Mouse (Mus musculus) G1E (cell line): ENCODE measurements around the gene Txlna. TPM values are rescaled to one million over a fixed set of nuclear protein-coding genes. Genes with fewer than 3 reads are reported as not detected.

Source experiments
- ATAC-seq: 2 replicates; pipeline ENCODE4 v1.8.0; 2016; ENCODE audit warnings: mild to moderate bottlenecking; ENCODE audit not compliant: insufficient number of reproducible peaks, poor library complexity, low FRiP score, severe bottlenecking; ENCODE audit errors: extremely low read depth
- DNase-seq: peaks from one replicate; pipeline ENCODE4 v3.0.0; 2012; ENCODE audit warnings: low spot score
- H3K27me3 ChIP-seq: 2 replicates; pipeline ENCODE4 v1.6.1; 2012; ENCODE audit warnings: mild to moderate bottlenecking, low read length, inconsistent platforms; ENCODE audit not compliant: insufficient read depth
- H3K36me3 ChIP-seq: replicated peaks from 2 replicates; pipeline ENCODE3; 2012; ENCODE audit warnings: mild to moderate bottlenecking, inconsistent platforms
- H3K4me1 ChIP-seq: 2 replicates; pipeline ENCODE4 v1.6.1; 2012; ENCODE audit warnings: low read depth, low read length, inconsistent platforms, mixed read lengths; ENCODE audit not compliant: insufficient read depth
- H3K4me3 ChIP-seq: 2 replicates; pipeline ENCODE4 v1.5.1; 2012; ENCODE audit warnings: low read depth, mild to moderate bottlenecking, inconsistent platforms, low read length, moderate library complexity, mixed read lengths
- H3K9me3 ChIP-seq: replicated peaks from 2 replicates; pipeline ENCODE4 v1.6.1; 2012; ENCODE audit warnings: inconsistent platforms
- CTCF ChIP-seq: IDR thresholded peaks from 2 replicates; pipeline ENCODE4 v1.5.1; 2012; ENCODE audit warnings: low read depth, low read length, inconsistent platforms, mixed read lengths
- GATA1 ChIP-seq: IDR thresholded peaks from 2 replicates; pipeline ENCODE4 v1.6.1; 2012; ENCODE audit warnings: borderline replicate concordance, low read length, inconsistent platforms, mixed read lengths
- GATA2 ChIP-seq: IDR thresholded peaks from 2 replicates; pipeline ENCODE4 v1.6.1; 2012; ENCODE audit warnings: low read depth, low read length, inconsistent platforms, borderline replicate concordance
- POLR2AphosphoS5 ChIP-seq: IDR thresholded peaks from 2 replicates; pipeline ENCODE4 v1.6.1; 2012; ENCODE audit warnings: low read depth, low read length, inconsistent platforms; ENCODE audit not compliant: insufficient replicate concordance
- TAL1 ChIP-seq: conservative IDR thresholded peaks from 2 replicates; pipeline ENCODE4 v1.6.1; 2012; ENCODE audit warnings: low read depth, low read length, inconsistent platforms, mixed read lengths
- polyA plus RNA-seq: library from polyadenylated mRNA; stranded (reverse); fragments of >175 nt; gene quantifications from 2 replicates; pipeline ENCODE4 v1.2.3, GENCODE M21; 2012
- total RNA-seq, 2 experiments: library from RNA; stranded (forward) in 1 of 2; stranded (reverse) in 1 of 2; fragments of 200-1000 nt in 1 of 2; fragments of >200 nt in 1 of 2; fragmentation: Nextera tagmentation in 1 of 2; gene quantifications; 2 replicates each; pipeline ENCODE4 v1.2.3; 2014 to 2017

Gene Txlna
- total and polyA plus RNA-seq, 3 experiments: 39.7 to 79.6 (median 57.1) TPM

DNA sequence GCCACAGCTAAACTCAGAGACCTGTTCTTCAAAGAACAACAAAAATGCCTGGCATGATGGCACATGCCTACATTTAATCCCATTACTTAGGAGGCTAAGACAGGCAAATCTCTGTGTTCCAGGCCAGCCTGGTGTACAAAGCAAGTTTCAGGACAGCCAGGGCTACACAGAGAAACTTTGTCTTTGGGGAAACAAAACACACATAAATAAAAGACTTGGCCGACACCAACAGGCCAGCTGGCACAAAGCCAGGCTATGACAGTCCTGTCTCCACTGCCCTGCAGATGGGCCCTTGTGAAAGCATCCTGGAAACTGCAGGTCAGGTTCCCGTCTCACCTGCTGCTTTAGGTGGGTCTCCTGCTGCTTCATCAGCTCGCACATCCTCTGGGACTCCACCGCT, 9.9 kb downstream of the Txlna start:
- peaks cover 97% of the 10 kb centered on the region for H3K36me3 ChIP-seq
- H3K4me3 ChIP-seq: no peak overlapping the region
- no peaks in the 10 kb centered on the region for H3K9me3 ChIP-seq
- H3K4me1 ChIP-seq: peaks cover 55% of the 10 kb centered on the region
- DNase-seq (no peak), ATAC-seq (no peak)
- TF ChIP-seq CTCF (no peak), POLR2AphosphoS5 (no peak), GATA1 (no peak), TAL1 (no peak), GATA2 (no peak)
- no peaks in the 10 kb centered on the region; the same call in 1 of the 2 replicates for H3K27me3 ChIP-seq

DNA sequence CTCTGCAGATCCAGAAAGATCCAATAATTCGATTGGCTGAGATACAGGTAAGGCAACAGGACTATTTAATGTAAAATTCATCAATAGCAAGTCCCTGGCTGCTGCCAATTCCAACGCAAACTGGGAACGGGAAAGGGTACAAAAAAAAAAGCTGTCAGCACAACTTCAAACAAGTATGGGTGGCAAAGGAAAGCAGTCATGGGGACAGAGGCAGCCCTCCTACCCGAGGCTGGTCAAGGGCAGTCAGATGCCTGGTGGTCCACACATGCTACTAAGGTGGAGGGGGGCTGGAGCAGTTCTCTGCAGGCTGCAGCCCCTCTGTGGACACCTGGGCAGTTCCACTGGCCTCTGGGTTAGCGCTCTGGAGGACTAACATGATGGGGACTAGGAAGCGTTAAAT, 14.8 kb downstream of the Txlna start:
- no peaks in the 10 kb centered on the region for H3K9me3 ChIP-seq
- ATAC-seq (no peak), DNase-seq (no peak)
- H3K36me3 ChIP-seq: peaks cover 94% of the 10 kb centered on the region
- H3K4me3 ChIP-seq: no peak overlapping the region
- TF ChIP-seq GATA2 (no peak), CTCF (no peak), POLR2AphosphoS5 (no peak), TAL1 (no peak), GATA1 (no peak)
- H3K4me1 ChIP-seq: peaks cover 53% of the 10 kb centered on the region
- H3K27me3 ChIP-seq: no peaks in the 10 kb centered on the region; the same call in 1 of the 2 replicates

DNA sequence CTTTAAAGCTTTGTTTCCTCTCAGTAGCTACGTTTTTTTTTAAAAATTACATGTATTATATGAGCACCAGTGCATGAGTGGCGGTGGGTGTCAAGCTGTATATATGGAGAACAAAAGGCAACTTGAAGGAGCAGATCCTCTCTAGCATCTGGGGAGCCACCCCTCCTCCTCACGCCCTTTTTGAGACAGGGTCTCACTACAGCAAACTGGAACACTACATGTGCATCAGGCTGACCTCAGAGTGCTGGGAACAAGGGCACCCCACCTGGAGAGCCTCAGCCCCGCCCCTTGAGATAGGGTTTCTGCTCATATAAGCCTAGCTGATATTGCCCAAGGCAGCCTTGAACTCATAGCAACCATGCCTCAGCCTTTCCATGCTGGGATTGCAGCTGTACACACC, 15.4 kb downstream of the Txlna start:
- peaks cover 58% of the 10 kb centered on the region for H3K4me1 ChIP-seq
- no peak for TF ChIP-seq POLR2AphosphoS5
- TF ChIP-seq CTCF: no peak
- no peak for TF ChIP-seq GATA2
- TF ChIP-seq GATA1: no peak
- TF ChIP-seq TAL1: no peak
- no peaks in the 10 kb centered on the region for H3K9me3 ChIP-seq
- DNase-seq: no peak
- no peaks in the 10 kb centered on the region; the same call in 1 of the 2 replicates for H3K27me3 ChIP-seq
- H3K36me3 ChIP-seq: peaks cover 94% of the 10 kb centered on the region
- no peak for ATAC-seq
- no peak overlapping the region for H3K4me3 ChIP-seq

DNA sequence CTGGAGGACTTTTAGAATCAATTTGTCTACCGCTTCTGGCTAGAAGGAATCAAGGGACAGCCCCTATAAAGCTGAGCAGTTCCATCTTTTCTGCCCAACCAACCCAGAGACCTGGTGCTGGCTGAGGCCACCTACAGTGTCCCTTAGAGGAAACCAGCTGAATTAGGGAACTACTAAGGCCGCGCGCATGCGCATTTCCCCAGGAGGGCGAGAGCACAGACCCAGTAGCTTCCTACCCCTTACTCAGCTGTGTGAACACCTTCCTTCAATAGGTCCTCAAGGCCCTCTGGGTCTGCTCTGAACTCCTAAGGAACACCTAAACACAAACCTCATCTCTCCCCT, 15.9 kb downstream of the Txlna start:
- TF ChIP-seq GATA2: no peak
- no peak for TF ChIP-seq POLR2AphosphoS5
- TF ChIP-seq TAL1: no peak
- TF ChIP-seq GATA1: no peak
- no peak for TF ChIP-seq CTCF
- Histone ChIP-seq H3K4me3 (no peak overlapping the region), H3K27me3 (no peaks in the 10 kb centered on the region; the same call in 1 of the 2 replicates), H3K36me3 (peaks cover 92% of the 10 kb centered on the region), H3K4me1 (peaks cover 56% of the 10 kb centered on the region), H3K9me3 (no peaks in the 10 kb centered on the region)
- peak; percentile 19 for DNase-seq
- no peak for ATAC-seq

DNA sequence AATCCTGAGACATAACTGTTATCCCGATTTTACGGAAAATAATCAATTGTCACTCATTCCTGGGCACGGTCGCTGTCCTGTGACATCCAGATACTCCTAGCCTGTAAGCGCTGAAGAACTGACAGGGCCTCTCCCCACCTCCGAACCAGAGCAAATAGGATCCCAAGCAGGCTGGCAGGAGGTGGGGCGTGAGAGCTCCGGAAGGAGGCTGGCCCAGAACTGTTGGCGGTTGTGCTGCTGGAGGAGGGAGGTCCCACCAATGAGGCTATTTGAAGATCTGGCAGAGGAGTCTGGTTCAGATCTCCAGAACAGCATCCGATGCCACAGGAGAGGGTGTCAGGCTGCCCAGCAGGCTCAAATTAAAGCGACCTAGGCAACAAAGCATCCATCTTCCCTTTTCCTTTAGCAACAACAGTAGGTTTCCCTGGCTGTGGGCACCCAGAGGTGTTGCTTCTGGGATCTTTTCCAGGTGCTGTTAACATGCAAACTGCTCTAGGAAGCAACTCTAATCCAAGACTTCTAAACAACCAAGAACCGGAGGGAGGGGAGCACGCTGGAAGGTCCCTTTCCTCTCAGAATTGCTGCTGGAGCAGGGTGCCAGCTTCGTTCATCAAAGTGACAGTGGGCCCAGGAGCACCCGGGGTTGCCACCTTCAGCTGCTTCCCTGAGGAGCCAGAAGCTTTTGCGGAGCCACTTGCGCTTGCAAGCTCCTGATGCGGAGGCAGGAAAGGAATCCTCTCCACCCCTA, 16.4 kb downstream of the Txlna start:
- DNase-seq (peak; percentile 76), ATAC-seq (peak; percentile 98)
- H3K36me3 ChIP-seq: peaks cover 86% of the 10 kb centered on the region
- peak overlapping the region; percentile 62; the same call in 1 of the 2 replicates for H3K4me3 ChIP-seq
- peaks cover 60% of the 10 kb centered on the region for H3K4me1 ChIP-seq
- no peaks in the 10 kb centered on the region; the same call in 1 of the 2 replicates for H3K27me3 ChIP-seq
- TF ChIP-seq GATA1: no peak
- no peak for TF ChIP-seq POLR2AphosphoS5
- no peak for TF ChIP-seq TAL1
- no peak for TF ChIP-seq CTCF
- no peak for TF ChIP-seq GATA2
- H3K9me3 ChIP-seq: no peaks in the 10 kb centered on the region

DNA sequence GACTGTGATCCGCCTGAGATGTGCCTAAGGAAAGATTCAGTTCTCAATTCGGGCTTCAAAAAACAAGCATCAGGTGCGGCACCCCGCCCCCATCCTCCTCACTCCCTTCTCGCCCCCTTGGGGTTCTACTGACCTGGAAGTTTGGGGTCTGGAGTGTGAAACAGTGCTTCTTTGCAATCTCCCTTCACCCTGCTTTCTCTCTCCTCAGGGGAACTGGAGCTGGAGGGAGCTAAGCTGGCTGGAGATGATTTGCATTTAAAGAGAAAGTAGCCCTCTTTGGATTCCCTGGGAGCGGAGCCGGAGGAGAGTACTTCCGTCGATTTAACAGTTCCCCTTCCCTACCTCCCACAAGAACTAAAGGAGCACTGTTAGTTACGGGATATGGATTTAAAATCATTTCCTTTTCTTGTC, 17.2 kb downstream of the Txlna start, which contains the start of gene Ccdc28b:
TSS of gene Ccdc28b (minus strand) at position 267 of the 411 bp plus-strand sequence.
- DNase-seq: peak; percentile 25
- peaks cover 66% of the 10 kb centered on the region for H3K4me1 ChIP-seq
- H3K9me3 ChIP-seq: no peaks in the 10 kb centered on the region
- no peaks in the 10 kb centered on the region; the same call in 1 of the 2 replicates for H3K27me3 ChIP-seq
- no peak for ATAC-seq
- H3K4me3 ChIP-seq: peak within 1 kb of the TSS; percentile 62
- peaks cover 79% of the 10 kb centered on the region for H3K36me3 ChIP-seq
- TF ChIP-seq POLR2AphosphoS5 (no peak), GATA1 (no peak), TAL1 (no peak), CTCF (no peak), GATA2 (no peak)
